29 mouse cellular contexts compared by ENCODE assay signal in the genomic region with DNA sequence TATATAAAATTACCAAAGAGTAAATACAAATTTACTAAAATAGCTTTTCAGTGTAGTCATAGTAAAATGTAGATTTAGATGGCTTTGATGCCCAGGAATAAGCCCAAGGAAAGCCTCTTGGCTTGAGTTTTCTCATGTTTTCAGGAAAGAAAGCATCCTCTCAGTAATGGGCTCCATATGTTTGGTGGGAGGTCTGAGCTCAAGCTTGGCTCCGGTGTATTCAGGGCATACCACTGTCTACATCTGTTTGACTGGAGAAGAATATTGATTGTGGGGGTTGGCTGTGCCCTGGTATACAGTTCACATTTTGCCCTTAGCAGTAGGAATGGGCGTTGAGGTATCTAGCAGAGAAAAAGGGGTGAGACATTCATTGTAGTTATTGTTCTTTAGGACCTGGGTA. TPM values are rescaled to one million over a fixed set of nuclear protein-coding genes. Genes with fewer than 3 reads are reported as not detected.
A peak's percentile ranks its signal among the peaks of the same experiment; 100 is the strongest.
DNase-seq lines count a peak whose midpoint lies in the region; ATAC-seq lines count a peak whose summit lies in the region.
"Had no signal": no experiment of that assay in that cellular context is flagged by ENCODE, and none has a peak within 500 bp of the region (broad histone marks: within the 10 kb centered on the region; RNA-seq: fewer than 3 reads in every experiment).

No protein-coding gene starts in this region.

- 47% methylated on average over 2 of the region's 2 CpGs for WGBS in embryonic facial prominence, embryonic 15.5 days
- WGBS in forebrain, embryonic 16.5 days = 92% methylated on average over 2 of the region's 2 CpGs

- peaks cover 18% of the 10 kb centered on the region; the same call in 1 of the 2 replicates for H3K4me1 ChIP-seq in embryonic facial prominence, embryonic 15.5 days
- peaks cover 3% of the 10 kb centered on the region; the same call in 1 of the 2 replicates for H3K4me1 ChIP-seq in forebrain, embryonic 16.5 days (replicated peaks; ENCODE audit: control insufficient read depth, insufficient read depth, low read length)
- H3K4me1 ChIP-seq: heart, embryonic 10.5 days had no signal

- H3K4me2 ChIP-seq in embryonic facial prominence, embryonic 15.5 days (replicated peaks) = no peak overlapping the region
- no peak overlapping the region for H3K4me2 ChIP-seq in forebrain, embryonic 16.5 days (ENCODE audit: low read length)
- H3K4me2 ChIP-seq: embryonic facial prominence, embryonic 12.5 days; heart, embryonic 13.5 days; hindbrain, embryonic 14.5 days had no signal

- no peaks in the 10 kb centered on the region for H3K9me3 ChIP-seq in embryonic facial prominence, embryonic 15.5 days (replicated peaks)
- H3K9me3 ChIP-seq in forebrain, embryonic 16.5 days (ENCODE audit: control insufficient read depth, low read length) = no peaks in the 10 kb centered on the region
- H3K9me3 ChIP-seq: embryonic facial prominence, embryonic 12.5 days; heart, embryonic 10.5 days; heart, embryonic 13.5 days had no signal

- ATAC-seq in frontal cortex, adult (ENCODE audit: low TSS enrichment) = peak; percentile 41; the same call in 1 of the 2 replicates
- ATAC-seq in embryonic facial prominence, embryonic 15.5 days (ENCODE audit: insufficient number of reproducible peaks, low FRiP score, low TSS enrichment, low read depth) = 0 out of 2 replicates have a peak, but pooled peaks have one; percentile 51
- ATAC-seq in forebrain, embryonic 16.5 days = no peak
- ATAC-seq: forebrain, embryonic 14.5 days; hindbrain, postnatal 0 days; inflammation-experienced regulatory T-cells, adult 6 months; intestine, embryonic 16.5 days had no signal

- no peak overlapping the region for H3K4me3 ChIP-seq in embryonic facial prominence, embryonic 15.5 days (replicated peaks)
- H3K4me3 ChIP-seq in forebrain, embryonic 16.5 days (replicated peaks; ENCODE audit: low read length) = no peak overlapping the region
- H3K4me3 ChIP-seq: embryonic facial prominence, embryonic 12.5 days; heart, adult 2 months; heart, embryonic 10.5 days; heart, embryonic 13.5 days had no signal

- no peaks in the 10 kb centered on the region for H3K27me3 ChIP-seq in embryonic facial prominence, embryonic 15.5 days
- H3K27me3 ChIP-seq in forebrain, embryonic 16.5 days (replicated peaks; ENCODE audit: control insufficient read depth, insufficient read depth, low read length) = no peaks in the 10 kb centered on the region
- H3K27me3 ChIP-seq: CH12.LX; embryonic facial prominence, embryonic 12.5 days; heart, embryonic 13.5 days had no signal

- no peak for DNase-seq in frontal cortex, adult 2 months (ENCODE audit: extremely low spot score in 1 of 2, low spot score in 1 of 2)
- DNase-seq in brain, adult 2 months (ENCODE audit: low read depth, low spot score) = peak; percentile 36
- DNase-seq in cerebellum, adult 18-20 months = no peak
- DNase-seq in natural killer cell, adult 2 months (ENCODE audit: low spot score in 2 of 2) = no peak
- DNase-seq: adrenal gland, adult 2 months; adrenal gland, postnatal 36 days; B cell, adult 2 months; cerebellum, adult 11 months; cerebellum, adult 8-10 months; cerebellum, postnatal 10 days; cerebellum, postnatal 36 days; embryo, embryonic 11 days; gastrocnemius, postnatal 36 days; heart, adult 2 months; heart, postnatal 14 days; heart, postnatal 4 days; kidney, adult 18-20 months had no signal

- peaks cover 22% of the 10 kb centered on the region; the same call in 1 of the 2 replicates for H3K36me3 ChIP-seq in embryonic facial prominence, embryonic 15.5 days
- no peaks in the 10 kb centered on the region for H3K36me3 ChIP-seq in forebrain, embryonic 16.5 days (ENCODE audit: control insufficient read depth, insufficient read depth)

- H3K9ac ChIP-seq in embryonic facial prominence, embryonic 15.5 days = no peak overlapping the region
- H3K9ac ChIP-seq in forebrain, embryonic 16.5 days (replicated peaks; ENCODE audit: low read depth, low read length) = no peak overlapping the region
- H3K9ac ChIP-seq: embryonic facial prominence, embryonic 12.5 days; heart, embryonic 13.5 days; hindbrain, embryonic 14.5 days had no signal

- 0 out of 2 replicates have a peak overlapping the region, but pooled peaks have one; percentile 31 for H3K27ac ChIP-seq in embryonic facial prominence, embryonic 15.5 days (replicated peaks)
- H3K27ac ChIP-seq in forebrain, embryonic 16.5 days (ENCODE audit: low read length) = no peak overlapping the region
- H3K27ac ChIP-seq: embryonic facial prominence, embryonic 12.5 days; heart, adult 2 months; heart, embryonic 10.5 days; heart, embryonic 13.5 days; hindbrain, embryonic 14.5 days; hindbrain, postnatal 0 days had no signal

RNA-seq across cellular contexts. Expression of a gene that starts 13.1 kb away (rescaled TPM):
- 61.6 and 67.3 TPM in 2 replicates for polyA plus RNA-seq in frontal cortex, adult 2 months (2012; rRNA removed)
- polyA plus RNA-seq in embryonic facial prominence, embryonic 15.5 days (2015; fragmentation: Nextera tagmentation; extraction: Ambion mirVana) = 23.0 and 26.2 TPM in 2 replicates
- 12.8 and 16.4 TPM in 2 replicates for polyA plus RNA-seq in forebrain, embryonic 16.5 days (2015; fragmentation: Nextera tagmentation; extraction: Ambion mirVana)
